Mouse (Mus musculus) left cerebral cortex, postnatal 36 days (tissue): ENCODE data around the gene S1pr4. TPM values are rescaled to one million over a fixed set of nuclear protein-coding genes. Genes with fewer than 3 reads are reported as not detected.

Experiments used
- DNase-seq, 2 experiments: peaks; one replicate each; pipeline ENCODE4 v3.0.0; 2021 to 2022; ENCODE audit warnings: low spot score in 2 of 2, mixed read lengths in 1 of 2
- intact Hi-C: fragments of 180-260 bp; cut with DNase I; formaldehyde crosslinking; loops from one replicate; pipeline ENCODE4 v1.15.1; 2025
- microRNA-seq: library from miRNA; unstranded; fragments of <30 nt; microRNA quantifications from one replicate; pipeline ENCODE4 v1.2.0, GENCODE M21; 2022
- total RNA-seq, 2 experiments: library from RNA; stranded (reverse); gene quantifications; 2 replicates each; pipeline ENCODE4 v1.2.3; 2021

S1pr4 gene
- total RNA-seq, 2 experiments from 2014 or later = 0.43 to 0.52 TPM

DNA sequence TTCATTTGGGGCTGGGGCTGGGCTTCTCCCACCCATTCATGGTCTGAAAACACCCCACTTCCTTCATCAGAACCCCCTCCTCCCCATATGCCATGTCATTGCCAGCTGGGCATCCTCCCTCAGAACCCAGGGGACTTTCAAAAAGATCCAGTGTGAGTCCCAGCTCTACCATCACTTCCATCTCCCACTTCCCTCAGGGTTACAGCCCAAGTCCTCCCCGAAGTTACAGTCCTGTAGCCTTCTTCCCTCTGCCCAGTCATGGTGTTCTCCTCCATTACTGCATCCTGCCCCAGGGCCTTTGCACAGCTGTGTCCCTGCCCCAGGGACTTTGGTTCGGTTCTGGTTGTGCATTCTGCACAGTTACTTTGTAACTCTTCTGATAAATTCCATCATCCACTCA lies 45.8 kb downstream of the S1pr4 start:
- DNase-seq = no peak
- intact Hi-C loops = loop anchor here (10.0 kb wide), 1 partner anchor 259 kb away; no protein-coding TSS in a partner anchor

DNA sequence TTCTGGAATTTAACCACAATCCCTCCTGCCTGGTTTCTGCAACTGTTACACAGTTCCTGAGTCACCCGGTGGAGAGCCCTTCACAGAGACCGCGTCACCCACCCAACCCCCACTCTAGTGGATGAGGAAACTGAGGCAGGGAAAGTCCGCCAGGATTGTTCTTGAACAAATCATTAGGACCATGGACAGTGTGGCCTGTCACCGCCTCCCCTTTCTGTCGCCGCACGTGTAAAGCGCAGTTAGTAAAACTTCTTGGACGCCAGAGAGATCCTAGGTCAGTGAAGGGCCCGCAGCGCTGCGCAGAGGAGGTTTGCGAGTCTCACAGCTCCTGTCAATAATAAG lies 47.0 kb downstream of the S1pr4 start:
- intact Hi-C loops = loop anchor here (10.0 kb wide), 1 partner anchor 258 kb away; no protein-coding TSS in a partner anchor
- DNase-seq = no peak

DNA sequence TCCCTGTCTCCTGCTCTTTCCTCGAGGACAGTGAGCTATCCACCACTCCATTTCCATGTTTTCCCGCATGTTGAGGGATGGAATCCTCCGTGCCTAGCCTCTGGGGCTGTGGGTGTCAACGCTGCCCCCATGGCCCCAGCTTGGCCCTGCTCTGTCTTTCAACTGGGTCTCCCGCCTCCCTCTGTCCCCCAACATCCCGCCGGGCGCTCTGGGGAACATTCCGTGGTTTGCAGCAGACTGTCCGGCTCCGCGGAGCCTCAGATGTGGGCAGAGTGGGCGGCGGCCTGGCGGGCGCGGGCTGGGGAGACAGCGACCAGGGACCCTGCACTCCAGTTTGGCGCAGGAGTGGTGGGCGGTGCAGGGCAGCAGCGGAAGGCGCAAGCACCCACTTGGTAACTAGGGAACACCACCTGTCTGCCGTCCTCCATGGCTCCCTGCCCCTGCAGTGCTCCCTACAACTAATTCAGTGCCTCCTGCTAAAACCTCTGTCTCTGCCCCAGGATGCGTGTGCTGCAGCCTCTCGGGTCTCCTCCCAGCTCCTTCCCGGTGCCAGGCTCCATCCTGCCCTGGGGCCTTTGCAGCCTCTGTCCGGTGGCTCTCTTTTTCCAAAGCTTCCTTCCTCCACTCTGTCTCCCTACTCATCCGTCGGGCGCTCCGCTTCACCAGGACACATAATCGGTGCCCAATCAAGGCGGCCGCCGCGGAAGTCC lies 47.5 kb downstream of the S1pr4 start:
- peak in 1 of 2 experiments; percentile 6 for DNase-seq
- intact Hi-C loops = loop anchor here (10.0 kb wide), 1 partner anchor 258 kb away; no protein-coding TSS in a partner anchor

- intact Hi-C loops = loop anchor here (10.0 kb wide), 1 partner anchor 257 kb away; no protein-coding TSS in a partner anchor
- peak in 1 of 2 experiments; percentile 3 for DNase-seq
These were observed 48.6 kb downstream of the S1pr4 start for GRCm38 (mm10) chr10:81451365-81451745.

DNA sequence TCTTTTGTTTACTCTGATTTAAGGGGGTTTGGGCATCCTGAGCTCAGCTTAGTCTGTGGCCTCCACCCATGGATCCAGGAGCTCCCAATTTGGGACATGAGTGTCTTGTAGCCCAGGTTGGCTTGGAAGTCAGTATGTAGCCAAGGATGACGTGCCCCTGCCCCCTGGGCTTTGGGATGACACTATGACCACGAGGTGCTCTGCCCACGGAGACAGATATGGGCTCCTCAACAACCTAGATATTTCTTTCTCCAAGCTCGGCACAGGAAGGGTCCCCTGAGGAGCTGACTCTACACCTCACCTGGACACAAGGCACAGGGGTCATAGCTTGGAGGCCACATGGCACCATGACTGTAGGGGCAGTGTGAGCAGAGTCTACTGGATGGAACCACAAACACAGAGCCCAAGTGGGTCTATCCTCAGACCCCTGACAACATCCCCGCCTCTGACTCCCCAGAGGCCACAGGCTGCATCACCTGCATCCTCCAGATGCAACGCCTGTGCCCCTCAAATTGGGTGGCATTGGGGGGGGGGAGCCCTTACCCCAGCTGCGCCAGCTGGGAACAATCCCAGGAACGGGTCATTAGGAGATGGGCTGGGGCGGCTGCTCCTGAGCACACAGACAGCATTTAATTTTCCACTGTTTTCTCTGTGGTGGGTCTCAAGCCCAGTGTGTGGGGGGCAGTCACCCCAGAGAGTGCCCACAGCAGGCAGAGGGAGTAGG lies 49.1 kb downstream of the S1pr4 start:
- peak in 1 of 2 experiments; percentile 3 for DNase-seq
- intact Hi-C loops = loop anchor here (10.0 kb wide), 1 partner anchor 256 kb away; no protein-coding TSS in a partner anchor

- peak in 1 of 2 experiments; percentile 82 for DNase-seq
- intact Hi-C loops = loop anchor here (10.0 kb wide), 1 partner anchor 255 kb away; no protein-coding TSS in a partner anchor
These were observed 49.8 kb downstream of the S1pr4 start for GRCm38 (mm10) chr10:81450140-81450539.

Small RNAs within 50 kb of the gene (microRNA-seq; reads per million reads assigned to microRNA genes)
- not detected for gene Gm25595

Other genes starting within 250 kb of the S1pr4 start
- gene Matk, start 247.2 kb downstream of the S1pr4 start, total RNA-seq = 100 to 1,000 TPM; 191 to 213 TPM
- 10 to 100 TPM; 43.0 to 48.2 TPM for gene Mrpl54, start 233.2 kb downstream of the S1pr4 start, total RNA-seq
- gene Apba3, start 233.2 kb downstream of the S1pr4 start, total RNA-seq = 10 to 100 TPM; 30.1 to 39.3 TPM
- under 1 TPM in 1 of 2 experiments, not detected in 1; 0.50 TPM for gene Tjp3, start 208.6 kb downstream of the S1pr4 start, total RNA-seq
- 100 to 1,000 TPM; 419 to 450 TPM for gene Pip5k1c, start 207.2 kb downstream of the S1pr4 start, total RNA-seq
- gene Cactin, start 179.0 kb downstream of the S1pr4 start, total RNA-seq = 10 to 100 TPM; 29.7 to 31.7 TPM
- gene Tbxa2r, start 171.4 kb downstream of the S1pr4 start, total RNA-seq = under 1 TPM; 0.45 to 0.99 TPM
- 1 to 10 TPM; 1.4 to 1.8 TPM for gene Gipc3, start 156.9 kb downstream of the S1pr4 start, total RNA-seq
- gene Hmg20b, start 149.7 kb downstream of the S1pr4 start, total RNA-seq = 10 to 100 TPM; 27.0 to 35.5 TPM
- gene Mfsd12, start 142.6 kb downstream of the S1pr4 start, total RNA-seq = 10 to 100 TPM; 39.6 to 40.9 TPM
- 1 to 10 TPM in 1 of 2 experiments, under 1 TPM in 1; 0.49 to 2.2 TPM for gene 4930404N11Rik, start 134.3 kb downstream of the S1pr4 start, total RNA-seq
- 10 to 100 TPM; 67.8 to 72.2 TPM for gene Fzr1, start 121.6 kb downstream of the S1pr4 start, total RNA-seq
- gene Dohh, start 115.7 kb downstream of the S1pr4 start, total RNA-seq = 100 to 1,000 TPM in 1 of 2 experiments, 10 to 100 TPM in 1; 80.0 to 103 TPM
- 1 to 10 TPM; 2.5 to 4.3 TPM for gene Gm48551, start 115.7 kb downstream of the S1pr4 start, total RNA-seq
- 1 to 10 TPM; 1.9 to 4.9 TPM for gene Gm48552, start 111.1 kb downstream of the S1pr4 start, total RNA-seq
- under 1 TPM; 0.77 to 0.94 TPM for gene Smim24, start 107.1 kb downstream of the S1pr4 start, total RNA-seq
- 10 to 100 TPM; 87.9 to 96.9 TPM for gene Nfic, start 44.5 kb downstream of the S1pr4 start, total RNA-seq
- 100 to 1,000 TPM; 256 to 303 TPM for gene Celf5, start 17.4 kb downstream of the S1pr4 start, total RNA-seq
- 10 to 100 TPM; 74.9 to 88.8 TPM for gene Ncln, start 3.7 kb downstream of the S1pr4 start, total RNA-seq
- gene Gna15, start 24.1 kb upstream of the S1pr4 start, total RNA-seq = 1 to 10 TPM; 2.3 to 3.1 TPM
- gene Gna11, start 45.1 kb upstream of the S1pr4 start, total RNA-seq = 100 to 1,000 TPM; 103 to 115 TPM
- 100 to 1,000 TPM; 652 to 731 TPM for gene Aes, start 59.4 kb upstream of the S1pr4 start, total RNA-seq
- 10 to 100 TPM; 23.7 to 37.6 TPM for gene Tle2, start 74.4 kb upstream of the S1pr4 start, total RNA-seq
- 10 to 100 TPM in 1 of 2 experiments, 1 to 10 TPM in 1; 9.7 to 10.9 TPM for gene Tle6, start 100.9 kb upstream of the S1pr4 start, total RNA-seq
- 1 to 10 TPM; 3.5 to 3.6 TPM for gene BC025920, start 106.1 kb upstream of the S1pr4 start, total RNA-seq
- 10 to 100 TPM; 22.7 to 29.4 TPM for gene Sirt6, start 127.7 kb upstream of the S1pr4 start, total RNA-seq
- 10 to 100 TPM; 37.8 to 46.7 TPM for gene Ankrd24, start 128.4 kb upstream of the S1pr4 start, total RNA-seq
- 1 to 10 TPM; 3.9 to 4.1 TPM for gene Gm10778, start 148.9 kb upstream of the S1pr4 start, total RNA-seq
- 10 to 100 TPM in 1 of 2 experiments, 1 to 10 TPM in 1; 9.6 to 10.4 TPM for gene Zfp433, start 204.7 kb upstream of the S1pr4 start, total RNA-seq